Mouse (Mus musculus) kidney, embryonic 14.5 days (tissue): Measurements from ENCODE around the gene Actr1b. TPM values are rescaled to one million over a fixed set of nuclear protein-coding genes. Genes with fewer than 3 reads are reported as not detected.

Source experiments
- ATAC-seq: fragments of 200-750 bp; cut with Nextera tagmentation; 2 replicates; pipeline ENCODE4 v1.8.0; 2017; ENCODE audit warnings: moderate number of reproducible peaks, mild to moderate bottlenecking, moderate TSS enrichment, moderate library complexity; ENCODE audit not compliant: low FRiP score, low TSS enrichment
- H3K27ac ChIP-seq: fragments of 300-500 bp; sonication (generic); 2 replicates; pipeline ENCODE4 v1.5.1; 2014; ENCODE audit warnings: low read depth, mild to moderate bottlenecking, low read length, moderate library complexity, mixed read lengths
- H3K27me3 ChIP-seq: fragments of 300-500 bp; sonication (generic); 2 replicates; pipeline ENCODE4 v1.6.1; 2014; ENCODE audit warnings: mild to moderate bottlenecking, low read length; ENCODE audit not compliant: control insufficient read depth, insufficient read depth
- H3K36me3 ChIP-seq: fragments of 300-500 bp; sonication (generic); 2 replicates; pipeline ENCODE4 v1.6.1; 2014; ENCODE audit warnings: low read length, mixed read lengths; ENCODE audit not compliant: control insufficient read depth, insufficient read depth
- H3K4me1 ChIP-seq: fragments of 300-500 bp; sonication (generic); 2 replicates; pipeline ENCODE4 v1.6.1; 2014; ENCODE audit warnings: low read length, mixed read lengths; ENCODE audit not compliant: control insufficient read depth, insufficient read depth
- H3K4me2 ChIP-seq: fragments of 300-500 bp; sonication (generic); replicated peaks from 2 replicates; pipeline ENCODE4 v1.6.1; 2014; ENCODE audit warnings: low read depth, mild to moderate bottlenecking, low read length
- H3K4me3 ChIP-seq: fragments of 300-500 bp; sonication (generic); 2 replicates; pipeline ENCODE4 v1.5.1; 2014; ENCODE audit warnings: mild to moderate bottlenecking, low read length
- H3K9ac ChIP-seq: fragments of 300-500 bp; sonication (generic); 2 replicates; pipeline ENCODE4 v1.6.1; 2014; ENCODE audit warnings: low read depth, mild to moderate bottlenecking, low read length, moderate library complexity
- H3K9me3 ChIP-seq: fragments of 300-500 bp; sonication (generic); 2 replicates; pipeline ENCODE4 v1.6.1; 2016; ENCODE audit warnings: low read length; ENCODE audit not compliant: control insufficient read depth
- WGBS: fragments of 180-500 bp; shearing (Covaris S2); extraction: QIAGEN DNeasy Blood & Tissue Kit; methylation state at CpG from one replicate; pipeline ENCODE4 v1.1.7; 2014; 5-methylcytosine and 5-hydroxymethylcytosine counted together
- polyA plus RNA-seq: library from polyadenylated mRNA; unstranded; fragments of >200 nt; fragmentation: Nextera tagmentation; extraction: Ambion mirVana; gene quantifications from 2 replicates; pipeline ENCODE4 v1.2.1, GENCODE M21; 2014

Actr1b gene
- polyA plus RNA-seq, 1 experiment from 2014 or later, result 93.0 TPM

DNA sequence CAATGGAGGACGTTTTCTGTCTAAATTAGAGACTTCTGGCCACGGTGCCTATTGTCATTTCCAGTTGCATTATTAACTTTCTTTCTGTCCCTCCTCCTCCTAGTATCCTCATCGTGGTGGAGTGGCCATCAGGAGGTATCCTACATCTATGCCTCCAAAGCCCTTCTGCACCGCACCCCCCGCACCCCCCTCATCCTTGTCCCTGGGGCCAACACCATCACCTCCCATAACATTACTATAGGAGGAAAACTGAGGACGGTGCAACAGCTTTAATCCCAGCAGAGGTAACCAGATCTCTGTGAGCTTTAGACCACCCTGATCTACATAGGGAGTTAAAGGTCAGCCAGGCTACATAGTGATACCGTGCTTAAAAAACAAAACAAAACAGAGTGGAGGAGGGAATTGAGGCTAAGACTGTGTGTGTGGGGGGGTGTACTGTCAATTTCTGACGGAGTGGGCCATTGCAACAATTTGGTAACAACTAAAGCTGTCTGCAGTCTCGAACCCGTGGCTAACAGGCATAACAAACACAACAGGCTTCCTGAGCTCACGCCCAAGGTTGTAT, 23.5 kb downstream of the Actr1b start:
- Histone ChIP-seq H3K9ac (no peak overlapping the region), H3K9me3 (no peaks in the 10 kb centered on the region), H3K4me1 (peaks cover 8% of the 10 kb centered on the region), H3K27ac (no peak overlapping the region), H3K4me3 (peak overlapping the region; percentile 95), H3K4me2 (peak overlapping the region; percentile 81; the same call in 1 of the 2 replicates), H3K27me3 (no peaks in the 10 kb centered on the region), H3K36me3 (peaks cover 26% of the 10 kb centered on the region)
- 51% methylated on average over 11 of the region's 11 CpGs for WGBS
- peak; percentile 55 for ATAC-seq

DNA sequence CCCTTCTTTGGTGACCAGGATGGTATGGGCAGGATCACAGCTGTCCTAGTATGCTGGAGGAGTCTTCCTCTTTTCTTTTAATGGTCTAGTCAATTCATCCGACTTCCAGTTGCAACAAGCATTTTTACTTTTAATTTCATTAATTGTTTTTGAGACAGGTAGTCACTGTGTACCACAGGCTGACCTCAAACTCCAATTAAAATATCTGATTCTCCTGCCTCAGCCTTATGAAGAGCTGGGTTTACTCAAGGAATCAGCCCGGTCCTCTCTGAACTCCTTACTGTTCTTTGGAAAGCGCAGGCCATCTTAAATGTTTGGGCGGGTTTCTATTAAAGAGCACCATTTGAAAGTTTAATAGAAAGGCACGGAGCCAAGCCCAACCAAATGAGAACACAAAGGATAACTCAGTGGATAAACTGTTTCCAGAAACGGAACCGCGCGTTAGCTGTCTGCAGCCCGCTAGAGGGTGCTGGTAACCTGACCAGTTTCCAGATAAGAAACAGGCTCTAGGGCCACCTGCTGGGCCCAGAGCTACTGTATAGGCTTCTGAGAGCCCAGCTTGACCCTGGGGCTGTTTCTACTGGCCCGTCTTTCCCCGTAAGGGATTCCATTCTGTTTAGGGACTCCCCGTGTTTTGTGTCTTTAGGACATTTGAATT, 30.3 kb downstream of the Actr1b start:
- Histone ChIP-seq H3K9ac (no peak overlapping the region), H3K4me3 (no peak overlapping the region)

DNA sequence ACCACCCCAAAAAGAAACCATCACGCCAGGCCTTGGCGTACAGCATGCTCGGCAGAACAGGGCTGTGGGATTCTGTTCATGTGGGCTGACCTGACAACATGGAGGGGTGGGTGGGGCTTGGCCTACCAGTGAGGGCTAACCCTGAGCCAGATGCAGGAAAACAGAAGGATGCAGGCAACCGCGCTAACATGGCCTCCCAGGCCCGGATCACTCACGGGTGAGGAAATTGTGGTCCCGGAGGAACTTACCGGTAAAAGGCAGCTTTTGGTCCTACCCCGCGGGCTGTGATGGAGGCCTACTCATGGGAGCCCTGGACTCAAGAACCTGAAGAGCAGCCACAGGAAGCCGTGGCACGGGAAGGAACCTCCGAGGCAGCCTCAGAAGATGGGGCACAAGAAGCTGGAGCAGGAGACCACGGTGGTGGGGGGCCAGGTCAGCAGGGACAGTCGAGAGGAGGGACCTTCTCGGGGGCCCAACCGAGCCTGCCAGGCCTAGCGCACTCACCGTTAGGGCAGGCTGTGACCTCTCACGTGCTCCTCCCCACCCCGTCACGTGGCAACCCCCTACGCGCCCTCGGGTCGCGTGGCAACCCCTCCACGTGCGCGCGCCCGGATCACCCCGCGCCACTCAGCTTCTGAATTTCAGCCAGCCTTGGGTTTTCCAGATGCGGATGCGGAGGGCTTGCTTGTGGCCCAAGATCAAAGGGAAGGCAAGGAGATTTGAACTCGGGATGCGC, 31.4 kb downstream of the Actr1b start, which contains the start of gene Fam178b:
Gene Fam178b, minus strand, starts transcription at position 564 of the 736 bp plus-strand sequence.
- H3K4me2 ChIP-seq, result no peak within 1 kb of the TSS
- peak; percentile 43; the same call in 1 of the 2 replicates for ATAC-seq
- H3K36me3 ChIP-seq, result no peaks in the 10 kb centered on the region
- H3K27me3 ChIP-seq, result no peaks in the 10 kb centered on the region
- 91% methylated on average over 39 of the region's 39 CpGs for WGBS
- H3K4me3 ChIP-seq, result no peak within 1 kb of the TSS
- H3K9me3 ChIP-seq, result 0 out of 2 replicates have a peak, but pooled peaks cover 3% of the 10 kb centered on the region
- no peak within 1 kb of the TSS for H3K27ac ChIP-seq
- H3K9ac ChIP-seq, result no peak within 1 kb of the TSS
- no peaks in the 10 kb centered on the region for H3K4me1 ChIP-seq

More for the DNA sequence above, 30.3 kb downstream of the Actr1b start:
- no peak overlapping the region for H3K4me2 ChIP-seq
- 0 out of 2 replicates have a peak, but pooled peaks cover 3% of the 10 kb centered on the region for H3K9me3 ChIP-seq
- 15% methylated on average over 13 of the region's 13 CpGs for WGBS
- no peaks in the 10 kb centered on the region for H3K27me3 ChIP-seq
- no peaks in the 10 kb centered on the region for H3K4me1 ChIP-seq
- peak; percentile 87 for ATAC-seq
- no peaks in the 10 kb centered on the region for H3K36me3 ChIP-seq
- no peak overlapping the region for H3K27ac ChIP-seq

DNA sequence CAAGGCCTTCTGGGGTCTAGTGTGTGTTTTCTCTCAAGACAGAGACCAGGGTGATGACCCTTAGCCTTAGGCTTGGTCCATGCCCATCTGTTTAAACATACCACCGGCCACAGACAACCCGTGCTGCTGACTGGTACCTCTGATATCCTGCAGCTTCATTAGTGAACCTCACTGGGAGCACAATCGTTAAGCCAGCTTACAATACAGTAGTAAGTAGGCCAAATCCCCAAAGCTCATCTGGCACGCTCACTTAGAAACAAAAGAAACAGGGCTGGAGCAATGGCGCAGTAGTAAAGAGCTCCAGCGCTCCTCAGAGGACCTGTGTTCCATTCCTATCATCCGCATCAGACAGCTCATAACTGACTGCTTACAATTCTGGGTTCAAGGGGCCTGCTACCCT, 33.3 kb downstream of the Actr1b start:
- H3K4me1 ChIP-seq, result no peaks in the 10 kb centered on the region
- no peak overlapping the region for H3K9ac ChIP-seq
- H3K9me3 ChIP-seq, result 0 out of 2 replicates have a peak, but pooled peaks cover 3% of the 10 kb centered on the region
- ATAC-seq, result no peak
- no peak overlapping the region for H3K27ac ChIP-seq
- H3K36me3 ChIP-seq, result no peaks in the 10 kb centered on the region
- no peaks in the 10 kb centered on the region for H3K27me3 ChIP-seq
- H3K4me2 ChIP-seq, result no peak overlapping the region
- WGBS, result 72% methylated on average over 7 of the region's 7 CpGs
- no peak overlapping the region for H3K4me3 ChIP-seq

DNA sequence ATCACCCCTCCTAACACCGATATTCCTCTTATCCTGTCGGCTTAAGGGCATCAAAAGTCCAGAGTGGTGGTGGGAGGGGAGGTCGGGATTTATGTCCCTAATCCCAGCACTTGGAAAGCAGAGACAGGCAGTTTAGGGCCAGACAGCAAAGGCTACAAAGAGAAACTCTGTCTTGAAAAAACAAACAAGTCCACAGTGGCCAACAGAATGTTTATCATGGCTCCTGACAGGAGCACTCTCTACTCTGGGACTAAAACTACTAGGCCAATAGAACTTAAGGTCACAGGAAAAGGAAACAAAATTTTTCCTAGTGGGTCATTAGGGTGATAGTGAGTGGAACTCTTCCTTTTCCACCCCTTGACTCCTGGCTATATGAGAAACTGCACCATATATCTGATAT, 39.3 kb downstream of the Actr1b start:
- 6% methylated on average over 3 of the region's 3 CpGs for WGBS
- Histone ChIP-seq H3K27ac (no peak overlapping the region), H3K9ac (no peak overlapping the region)

DNA sequence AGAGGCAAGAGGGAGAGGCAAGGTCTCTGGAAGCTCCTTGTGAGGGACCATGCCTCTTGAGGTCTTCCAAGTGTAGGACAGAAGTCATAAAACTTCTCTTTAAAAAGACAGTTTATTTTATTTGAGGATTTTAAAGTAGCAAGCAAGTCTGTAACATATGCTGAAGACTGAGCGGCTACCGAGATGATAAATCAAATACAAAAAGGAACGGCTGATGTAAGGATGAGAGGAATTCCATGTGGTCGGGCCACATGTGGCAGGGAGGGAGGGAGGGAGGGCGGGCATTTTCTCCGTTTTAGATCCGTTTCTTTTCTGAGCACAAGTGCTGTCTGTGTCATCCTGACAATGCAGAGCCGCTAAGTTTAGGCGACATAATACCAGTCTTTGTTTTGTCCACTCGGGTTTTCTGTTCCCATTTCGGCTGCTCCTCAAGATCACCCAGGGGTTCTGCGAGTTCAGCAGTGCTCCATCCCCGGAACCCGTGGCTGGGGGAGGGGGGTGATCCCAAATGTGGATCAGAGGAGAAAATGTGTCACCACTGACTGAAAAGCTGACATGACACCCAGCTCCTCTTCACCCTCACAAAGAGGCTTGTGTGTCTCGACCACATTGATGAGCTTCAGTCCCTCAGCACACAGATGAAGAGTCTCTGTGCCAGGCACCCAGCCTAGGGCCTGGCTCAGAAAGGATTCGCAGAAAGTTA, 41.4 kb downstream of the Actr1b start:
- no peaks in the 10 kb centered on the region for H3K27me3 ChIP-seq
- WGBS, result 54% methylated on average over 16 of the region's 16 CpGs

More for the DNA sequence above, 39.3 kb downstream of the Actr1b start:
- ATAC-seq, result peak; percentile 40; the same call in 1 of the 2 replicates
- Histone ChIP-seq H3K36me3 (no peaks in the 10 kb centered on the region), H3K27me3 (no peaks in the 10 kb centered on the region), H3K4me1 (no peaks in the 10 kb centered on the region), H3K9me3 (no peaks in the 10 kb centered on the region), H3K4me2 (no peak overlapping the region), H3K4me3 (no peak overlapping the region)

DNA sequence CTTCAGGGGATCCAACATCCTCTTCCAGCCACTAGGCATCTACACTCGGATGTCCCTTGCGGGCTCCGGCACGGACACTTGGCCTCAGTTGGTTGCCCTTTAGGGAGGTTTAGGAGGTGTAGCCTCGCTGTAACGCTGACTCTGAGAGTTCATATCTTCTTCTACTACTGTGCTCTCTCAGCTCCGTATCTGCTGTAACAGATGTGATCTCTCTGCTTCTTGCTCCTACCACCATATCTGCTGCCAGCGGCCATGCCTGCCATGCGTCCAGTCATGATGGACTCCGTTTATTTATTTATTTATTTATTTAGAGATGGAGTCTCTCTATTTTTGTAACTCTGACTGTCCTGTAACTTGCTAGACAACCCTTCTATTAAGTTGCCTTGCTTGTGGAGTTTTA, 43.0 kb downstream of the Actr1b start:
- H3K9me3 ChIP-seq, result no peaks in the 10 kb centered on the region
- H3K9ac ChIP-seq, result no peak overlapping the region
- no peaks in the 10 kb centered on the region for H3K4me1 ChIP-seq
- WGBS, result 87% methylated on average over 10 of the region's 10 CpGs
- no peak overlapping the region for H3K4me3 ChIP-seq
- no peaks in the 10 kb centered on the region for H3K27me3 ChIP-seq
- H3K36me3 ChIP-seq, result no peaks in the 10 kb centered on the region
- no peak overlapping the region for H3K27ac ChIP-seq
- no peak for ATAC-seq
- no peak overlapping the region for H3K4me2 ChIP-seq

More for the DNA sequence above, 41.4 kb downstream of the Actr1b start:
- ATAC-seq, result 0 out of 2 replicates have a peak, but pooled peaks have one; percentile 16
- no peak overlapping the region for H3K4me3 ChIP-seq
- no peak overlapping the region; the same call in 1 of the 2 replicates for H3K4me2 ChIP-seq
- no peaks in the 10 kb centered on the region for H3K4me1 ChIP-seq
- H3K9me3 ChIP-seq, result no peaks in the 10 kb centered on the region
- H3K27ac ChIP-seq, result no peak overlapping the region
- H3K36me3 ChIP-seq, result no peaks in the 10 kb centered on the region
- H3K9ac ChIP-seq, result no peak overlapping the region

DNA sequence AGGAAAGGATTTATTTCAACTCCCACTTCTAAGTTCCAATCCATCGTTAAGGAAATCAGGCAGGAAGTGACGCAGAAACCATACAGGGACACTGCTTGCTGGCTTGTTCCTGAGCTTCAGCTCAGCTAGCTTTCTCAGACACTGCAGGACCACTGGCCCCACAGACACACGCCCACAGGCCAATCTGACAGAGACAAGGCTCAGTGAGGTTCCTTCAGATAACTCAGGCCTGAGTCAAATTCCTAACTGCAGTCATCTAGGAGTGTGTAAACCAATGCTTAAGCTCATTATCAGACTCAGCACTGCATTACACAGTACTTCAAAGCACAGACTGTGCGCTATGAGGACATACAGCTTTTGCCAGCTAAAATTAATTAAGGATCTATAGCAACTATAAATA, 44.0 kb downstream of the Actr1b start:
- Histone ChIP-seq H3K9ac (no peak overlapping the region), H3K27ac (no peak overlapping the region), H3K4me2 (no peak overlapping the region), H3K4me1 (peaks cover 8% of the 10 kb centered on the region; the same call in 1 of the 2 replicates), H3K36me3 (no peaks in the 10 kb centered on the region), H3K27me3 (no peaks in the 10 kb centered on the region), H3K4me3 (no peak overlapping the region), H3K9me3 (no peaks in the 10 kb centered on the region)
- WGBS, result 48% methylated on average over 4 of the region's 4 CpGs
- ATAC-seq, result no peak
